Mouse (Mus musculus) heart, embryonic 11.5 days (tissue): ENCODE results near the gene Taar6. TPM values are rescaled to one million over a fixed set of nuclear protein-coding genes. Genes with fewer than 3 reads are reported as not detected.

Experiments used
- ATAC-seq: fragments of 200-750 bp; cut with Nextera tagmentation; replicated peaks from 2 replicates; pipeline ENCODE4 v1.8.0; 2017; ENCODE audit warnings: moderate library complexity; ENCODE audit not compliant: insufficient number of reproducible peaks, low FRiP score, low TSS enrichment
- H3K27ac ChIP-seq: fragments of 300-500 bp; sonication (generic); 2 replicates; pipeline ENCODE4 v1.5.1; 2014; ENCODE audit warnings: mild to moderate bottlenecking, low read depth, low read length
- H3K27me3 ChIP-seq: fragments of 300-500 bp; sonication (generic); 2 replicates; pipeline ENCODE4 v1.6.1; 2014; ENCODE audit warnings: mild to moderate bottlenecking, low read length, mixed read lengths; ENCODE audit not compliant: control insufficient read depth, insufficient read depth
- H3K36me3 ChIP-seq: fragments of 300-500 bp; sonication (generic); 2 replicates; pipeline ENCODE4 v1.6.1; 2014; ENCODE audit warnings: mild to moderate bottlenecking, low read length, moderate library complexity, mixed read lengths; ENCODE audit not compliant: control insufficient read depth, insufficient read depth
- H3K4me1 ChIP-seq: fragments of 300-500 bp; sonication (generic); 2 replicates; pipeline ENCODE4 v1.6.1; 2014; ENCODE audit warnings: low read length; ENCODE audit not compliant: control insufficient read depth, insufficient read depth
- H3K4me2 ChIP-seq: fragments of 300-500 bp; sonication (generic); 2 replicates; pipeline ENCODE4 v1.6.1; 2014; ENCODE audit warnings: mild to moderate bottlenecking, moderate library complexity
- H3K4me3 ChIP-seq: fragments of 300-500 bp; sonication (generic); 2 replicates; pipeline ENCODE4 v1.5.1; 2014; ENCODE audit warnings: low read depth, low read length
- H3K9ac ChIP-seq: fragments of 300-500 bp; sonication (generic); 2 replicates; pipeline ENCODE4 v1.6.1; 2014; ENCODE audit warnings: mild to moderate bottlenecking, low read depth, low read length, moderate library complexity
- H3K9me3 ChIP-seq: fragments of 300-500 bp; sonication (generic); replicated peaks from 2 replicates; pipeline ENCODE4 v1.6.1; 2016; ENCODE audit warnings: low read length; ENCODE audit not compliant: control insufficient read depth
- WGBS: fragments of 180-500 bp; shearing (Covaris S2); extraction: QIAGEN DNeasy Blood & Tissue Kit; methylation state at CpG from one replicate; pipeline ENCODE4 v1.1.7; 2014; ENCODE audit not compliant: insufficient replicate concordance; 5-methylcytosine and 5-hydroxymethylcytosine counted together
- polyA plus RNA-seq: library from polyadenylated mRNA; unstranded; fragments of >200 nt; fragmentation: Nextera tagmentation; extraction: Ambion mirVana; gene quantifications from 2 replicates; pipeline ENCODE4 v1.2.1, GENCODE M21; 2014

Taar6 gene
- polyA plus RNA-seq, 1 experiment from 2014 or later = not detected

DNA sequence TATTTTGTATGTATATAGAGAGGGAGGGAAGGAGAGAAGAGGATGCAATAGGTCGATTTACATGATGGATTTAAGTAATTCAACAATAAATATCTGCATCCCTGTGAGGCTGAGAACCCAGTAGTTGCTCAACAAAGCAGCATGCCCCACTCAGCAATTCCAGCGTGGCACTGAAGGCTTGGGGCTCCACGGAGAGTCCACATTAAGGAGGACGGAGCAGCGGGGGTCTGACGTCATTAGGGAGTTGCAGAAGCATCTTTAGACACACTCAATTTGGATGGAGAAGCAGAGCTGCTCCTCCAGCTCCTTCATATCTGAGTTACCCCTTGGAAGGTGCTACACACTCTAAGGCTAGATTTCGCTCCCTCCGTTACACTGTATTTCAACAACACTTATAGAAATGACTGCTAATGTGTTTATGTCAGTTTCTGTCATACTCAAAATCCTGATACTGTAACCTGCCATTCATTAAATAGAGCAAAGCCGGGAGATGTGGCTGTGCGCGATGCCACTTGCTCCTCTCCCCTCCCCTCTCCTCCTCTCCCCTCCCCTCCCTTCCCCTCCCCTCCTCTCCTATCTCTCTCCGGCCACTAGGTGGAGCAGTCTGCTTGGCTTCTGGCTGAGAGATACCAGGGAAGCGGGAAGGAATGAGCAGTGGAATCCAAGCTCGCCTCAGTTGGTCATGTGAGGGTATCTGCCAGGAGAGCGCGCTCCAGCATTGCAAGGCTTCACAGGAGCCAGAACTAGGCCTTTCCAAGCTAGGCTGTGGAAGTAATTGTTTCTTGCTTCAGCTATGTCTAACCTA, 6.3 kb downstream of the Taar6 start:
- 0 out of 2 replicates have a peak, but pooled peaks have one; percentile 26 for ATAC-seq
- 37% methylated on average over 16 of the region's 16 CpGs for WGBS
- Histone ChIP-seq H3K4me1 (no peaks in the 10 kb centered on the region), H3K9ac (no peak overlapping the region), H3K9me3 (no peaks in the 10 kb centered on the region), H3K27ac (no peak overlapping the region), H3K36me3 (no peaks in the 10 kb centered on the region), H3K27me3 (no peaks in the 10 kb centered on the region), H3K4me2 (no peak overlapping the region), H3K4me3 (no peak overlapping the region)

DNA sequence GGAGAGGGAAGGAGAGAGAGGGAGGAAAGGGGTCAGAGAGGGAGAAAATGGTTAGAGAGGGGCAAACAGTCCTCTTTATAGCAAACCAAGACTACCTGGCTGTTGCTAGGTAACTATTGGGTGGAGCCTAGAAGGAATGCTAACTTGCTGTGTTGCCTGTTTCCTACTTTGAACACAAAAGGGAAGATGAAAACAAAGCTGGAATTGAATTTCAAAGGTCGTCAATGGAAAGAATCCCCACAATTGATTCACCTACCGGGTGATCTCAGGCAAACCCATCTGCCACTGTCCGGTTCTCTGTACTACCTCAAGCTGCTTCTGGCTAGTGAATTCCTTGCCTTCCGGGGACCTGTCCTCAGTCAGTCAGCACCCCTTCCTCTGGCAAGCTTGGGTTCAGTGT, 7.5 kb downstream of the Taar6 start:
- no peaks in the 10 kb centered on the region for H3K36me3 ChIP-seq
- H3K27me3 ChIP-seq = no peaks in the 10 kb centered on the region
- H3K4me1 ChIP-seq = no peaks in the 10 kb centered on the region
- no peak overlapping the region for H3K4me2 ChIP-seq
- no peak overlapping the region for H3K9ac ChIP-seq
- ATAC-seq = no peak
- H3K27ac ChIP-seq = no peak overlapping the region
- no peak overlapping the region for H3K4me3 ChIP-seq
- WGBS = 63% methylated on average over 4 of the region's 4 CpGs
- H3K9me3 ChIP-seq = no peaks in the 10 kb centered on the region

DNA sequence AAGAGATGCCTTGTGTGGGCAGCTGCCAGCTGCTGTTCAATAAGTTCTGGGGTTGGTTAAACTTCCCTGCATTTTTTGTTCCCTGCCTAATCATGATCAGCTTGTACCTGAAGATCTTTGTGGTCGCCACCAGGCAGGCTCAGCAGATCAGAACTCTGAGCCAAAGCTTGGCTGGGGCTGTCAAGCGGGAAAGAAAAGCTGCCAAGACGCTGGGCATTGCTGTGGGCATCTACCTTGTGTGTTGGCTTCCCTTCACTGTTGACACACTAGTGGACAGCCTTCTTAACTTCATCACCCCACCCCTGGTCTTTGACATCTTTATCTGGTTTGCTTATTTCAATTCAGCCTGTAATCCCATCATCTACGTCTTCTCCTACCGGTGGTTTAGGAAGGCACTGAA, 14.2 kb downstream of the Taar6 start:
- Histone ChIP-seq H3K4me3 (no peak overlapping the region), H3K27ac (no peak overlapping the region), H3K36me3 (no peaks in the 10 kb centered on the region), H3K4me1 (no peaks in the 10 kb centered on the region), H3K4me2 (no peak overlapping the region), H3K27me3 (no peaks in the 10 kb centered on the region), H3K9ac (no peak overlapping the region), H3K9me3 (no peaks in the 10 kb centered on the region)
- no peak for ATAC-seq
- 74% methylated on average over 5 of the region's 5 CpGs for WGBS

DNA sequence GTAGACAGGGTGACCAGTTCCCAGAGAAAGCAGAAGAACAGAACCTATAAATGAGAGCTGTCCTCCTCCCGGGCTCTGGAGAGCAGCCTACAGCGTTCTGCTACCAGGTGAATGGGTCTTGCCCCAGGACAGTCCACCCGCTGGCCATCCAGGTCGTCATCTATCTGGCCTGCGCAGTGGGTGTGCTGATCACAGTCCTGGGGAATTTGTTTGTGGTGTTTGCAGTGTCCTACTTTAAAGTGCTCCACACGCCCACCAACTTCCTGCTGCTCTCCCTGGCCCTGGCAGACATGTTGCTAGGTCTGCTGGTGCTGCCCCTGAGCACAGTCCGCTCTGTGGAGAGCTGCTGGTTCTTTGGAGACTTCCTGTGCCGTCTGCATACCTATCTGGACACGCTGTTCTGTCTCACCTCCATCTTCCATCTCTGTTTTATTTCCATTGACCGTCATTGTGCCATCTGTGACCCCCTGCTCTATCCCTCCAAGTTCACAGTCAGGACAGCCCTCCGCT, 14.7 kb downstream of the Taar6 start, which contains the start of gene Taar5:
Gene Taar5, plus strand, starts transcription at position 51 of the 510 bp plus-strand sequence.
- H3K9ac ChIP-seq = no peak within 1 kb of the TSS
- H3K9me3 ChIP-seq = no peaks in the 10 kb centered on the region
- no peak within 1 kb of the TSS for H3K4me2 ChIP-seq
- no peak for ATAC-seq
- H3K36me3 ChIP-seq = no peaks in the 10 kb centered on the region
- H3K27ac ChIP-seq = no peak within 1 kb of the TSS
- no peaks in the 10 kb centered on the region for H3K27me3 ChIP-seq
- 81% methylated on average over 11 of the region's 11 CpGs for WGBS
- no peaks in the 10 kb centered on the region for H3K4me1 ChIP-seq
- H3K4me3 ChIP-seq = no peak within 1 kb of the TSS

DNA sequence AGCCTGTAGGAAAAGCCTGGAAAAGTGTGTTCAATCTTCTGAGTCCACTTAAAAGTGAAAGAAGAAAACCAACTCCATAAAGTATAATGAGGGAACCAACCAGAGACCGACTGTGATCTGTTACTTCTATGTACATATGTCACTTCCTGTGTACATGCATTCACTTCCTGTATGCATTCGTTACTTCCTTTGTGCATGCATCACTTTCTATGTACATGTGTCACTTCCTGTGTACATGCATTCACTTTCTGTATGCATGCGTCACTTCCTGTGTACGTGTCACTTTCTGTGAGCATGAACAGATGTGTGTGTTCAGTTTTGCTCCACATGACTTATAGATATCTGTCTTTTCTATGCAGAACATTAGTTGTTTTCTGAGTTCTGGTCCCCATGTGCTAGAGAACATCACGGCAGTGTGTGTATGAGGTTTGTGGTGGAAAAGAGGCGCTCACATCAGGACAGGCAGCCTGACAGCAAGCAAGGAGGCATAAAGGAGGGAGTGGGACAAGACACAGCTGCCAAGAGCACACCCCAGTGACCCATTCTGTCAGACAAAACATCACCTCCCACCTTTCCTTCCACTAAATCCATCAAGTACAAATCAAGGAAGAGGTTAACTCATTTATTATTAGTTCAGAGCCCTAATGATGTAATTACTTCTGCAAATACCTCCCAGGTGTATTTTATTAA, 20.4 kb downstream of the Taar6 start:
- no peak for ATAC-seq
- Histone ChIP-seq H3K4me3 (no peak overlapping the region), H3K27ac (no peak overlapping the region), H3K27me3 (no peaks in the 10 kb centered on the region), H3K4me2 (no peak overlapping the region), H3K9me3 (no peaks in the 10 kb centered on the region), H3K9ac (no peak overlapping the region), H3K4me1 (no peaks in the 10 kb centered on the region), H3K36me3 (no peaks in the 10 kb centered on the region)
- 77% methylated on average over 6 of the region's 6 CpGs for WGBS

DNA sequence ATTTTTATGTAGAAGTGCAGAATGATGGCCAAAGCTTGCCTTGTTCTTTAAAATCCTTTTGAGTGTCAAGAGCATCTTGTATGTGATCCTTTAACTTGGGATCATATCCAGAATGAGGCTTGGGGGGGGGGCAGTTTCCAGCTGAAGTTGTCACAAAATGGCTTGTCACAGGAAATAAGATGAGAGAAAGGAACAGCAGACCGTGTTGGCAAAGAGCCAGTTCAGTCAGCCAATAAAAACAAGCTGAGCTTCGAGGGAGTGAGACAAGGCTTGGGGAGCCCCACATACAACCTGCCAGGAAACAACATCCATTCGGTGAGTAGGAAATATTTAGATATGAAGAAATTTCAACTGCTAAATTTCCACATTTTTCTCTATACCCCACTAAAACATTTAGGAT, 22.0 kb downstream of the Taar6 start:
- Histone ChIP-seq H3K9ac (no peak overlapping the region), H3K4me2 (no peak overlapping the region), H3K27ac (no peak overlapping the region), H3K4me1 (no peaks in the 10 kb centered on the region), H3K9me3 (no peaks in the 10 kb centered on the region), H3K27me3 (no peaks in the 10 kb centered on the region), H3K4me3 (no peak overlapping the region), H3K36me3 (no peaks in the 10 kb centered on the region)
- no peak for ATAC-seq
- WGBS = 42% methylated on average over 3 of the region's 3 CpGs

DNA sequence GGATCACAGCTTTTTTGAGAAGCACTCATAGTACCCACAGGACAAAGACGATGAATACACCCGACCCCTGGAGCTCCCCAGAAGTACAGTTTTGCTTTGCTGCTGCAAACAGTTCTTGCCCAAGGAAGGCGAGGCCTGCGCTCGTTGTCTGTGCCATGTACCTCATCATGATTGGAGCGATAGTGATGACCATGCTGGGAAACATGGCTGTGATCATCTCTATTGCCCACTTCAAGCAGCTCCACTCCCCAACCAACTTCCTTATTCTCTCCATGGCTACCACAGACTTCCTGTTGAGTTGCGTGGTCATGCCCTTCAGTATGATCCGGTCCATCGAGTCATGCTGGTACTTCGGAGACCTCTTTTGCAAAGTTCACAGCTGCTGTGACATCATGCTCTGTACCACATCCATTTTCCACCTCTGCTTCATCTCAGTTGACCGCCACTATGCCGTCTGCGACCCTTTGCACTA, 25.0 kb downstream of the Taar6 start, which contains the start of gene Taar4:
Gene Taar4, plus strand, starts transcription at position 51 of the 472 bp plus-strand sequence.
- no peaks in the 10 kb centered on the region for H3K36me3 ChIP-seq
- no peak within 1 kb of the TSS for H3K4me3 ChIP-seq
- H3K4me2 ChIP-seq = no peak within 1 kb of the TSS
- no peak within 1 kb of the TSS for H3K27ac ChIP-seq
- no peaks in the 10 kb centered on the region for H3K9me3 ChIP-seq
- WGBS = 92% methylated on average over 13 of the region's 13 CpGs
- H3K9ac ChIP-seq = no peak within 1 kb of the TSS
- no peaks in the 10 kb centered on the region for H3K4me1 ChIP-seq
- ATAC-seq = no peak
- H3K27me3 ChIP-seq = no peaks in the 10 kb centered on the region

DNA sequence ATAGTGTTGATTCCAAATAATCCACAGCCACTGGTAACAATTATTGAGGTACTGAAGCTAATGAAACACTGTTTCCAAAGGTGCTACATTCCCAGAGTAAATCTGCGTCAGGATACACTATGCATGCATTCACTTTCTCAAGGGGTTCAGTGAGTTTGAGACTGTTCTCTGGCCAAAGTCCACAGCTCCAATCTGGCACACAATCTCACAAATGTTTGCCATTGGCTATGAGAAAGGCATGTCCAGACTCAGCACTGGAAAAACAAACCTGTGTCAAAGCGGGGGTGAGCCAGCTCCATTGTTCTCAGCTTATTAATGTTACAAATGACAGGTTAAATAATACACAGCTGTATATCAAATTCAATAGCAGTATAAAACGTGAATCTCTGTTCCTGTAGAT, 26.4 kb downstream of the Taar6 start:
- Histone ChIP-seq H3K9ac (no peak overlapping the region), H3K4me1 (no peaks in the 10 kb centered on the region), H3K4me2 (no peak overlapping the region), H3K4me3 (no peak overlapping the region), H3K9me3 (no peaks in the 10 kb centered on the region), H3K27ac (no peak overlapping the region), H3K36me3 (no peaks in the 10 kb centered on the region), H3K27me3 (no peaks in the 10 kb centered on the region)
- 60% methylated on average over 3 of the region's 3 CpGs for WGBS
- ATAC-seq = no peak
